Mouse (Mus musculus) left cerebral cortex, adult 8-10 months (tissue): ENCODE measurements around the gene Ddah2. TPM values are rescaled to one million over a fixed set of nuclear protein-coding genes. Genes with fewer than 3 reads are reported as not detected.
A peak's percentile ranks its signal among the peaks of the same experiment; 100 is the strongest.

ENCODE experiments used
- DNase-seq, 2 experiments: peaks; one replicate each; pipeline ENCODE4 v3.0.0; 2022; ENCODE audit warnings: low spot score in 2 of 2
- total RNA-seq, 4 experiments: library from RNA; stranded (reverse); gene quantifications; 2 replicates each; pipeline ENCODE4 v1.2.4; 2022

The Ddah2 gene
- total RNA-seq: 10 to 100 TPM; 13.1 to 20.2 (median 14.8) TPM

GRCm38 (mm10) chr17:35058911-35059892 is at the start of gene Ddah2:
TSS of gene Ddah2 (plus strand) at chr17:35059035.
- DNase-seq: peak; percentile 45 to 51

GRCm38 (mm10) chr17:35009586-35009985 is 49.2 kb upstream of the Ddah2 start:
- DNase-seq: no peak

GRCm38 (mm10) chr17:35011440-35011839 is 47.4 kb upstream of the Ddah2 start:
- no peak for DNase-seq

GRCm38 (mm10) chr17:35012430-35012829 is 46.4 kb upstream of the Ddah2 start:
- no peak for DNase-seq

- DNase-seq: no peak
Measured at GRCm38 (mm10) chr17:35013221-35013620, 45.6 kb upstream of the Ddah2 start.

GRCm38 (mm10) chr17:35015296-35015695 is 43.5 kb upstream of the Ddah2 start:
- DNase-seq: no peak

GRCm38 (mm10) chr17:35016376-35016775 is 42.5 kb upstream of the Ddah2 start, which contains the start of gene Vwa7:
TSS of gene Vwa7 (plus strand) at chr17:35016579.
- DNase-seq: no peak

- DNase-seq: no peak
Measured at GRCm38 (mm10) chr17:35016791-35017705, 41.8 kb upstream of the Ddah2 start.

GRCm38 (mm10) chr17:35017706-35018030 is 41.2 kb upstream of the Ddah2 start:
- DNase-seq: no peak

- no peak for DNase-seq
Measured at GRCm38 (mm10) chr17:35018171-35018570, 40.7 kb upstream of the Ddah2 start.

GRCm38 (mm10) chr17:35019894-35020293 is 38.9 kb upstream of the Ddah2 start:
- DNase-seq: no peak

- DNase-seq: no peak
Measured at GRCm38 (mm10) chr17:35020551-35020950, 38.3 kb upstream of the Ddah2 start.

GRCm38 (mm10) chr17:35021163-35021808 is 37.5 kb upstream of the Ddah2 start:
- DNase-seq: peak; percentile 57 to 95

- no peak for DNase-seq
Measured at GRCm38 (mm10) chr17:35021842-35022477, 36.9 kb upstream of the Ddah2 start.

GRCm38 (mm10) chr17:35022541-35023060 is 36.2 kb upstream of the Ddah2 start:
- no peak for DNase-seq

GRCm38 (mm10) chr17:35023221-35023620 is 35.6 kb upstream of the Ddah2 start:
- DNase-seq: no peak

- DNase-seq: no peak
Measured at GRCm38 (mm10) chr17:35023756-35024155, 35.1 kb upstream of the Ddah2 start.

- DNase-seq: no peak
Measured at GRCm38 (mm10) chr17:35024261-35024660, 34.6 kb upstream of the Ddah2 start.

- no peak for DNase-seq
Measured at GRCm38 (mm10) chr17:35024691-35025488, 33.9 kb upstream of the Ddah2 start.

- no peak for DNase-seq
Measured at GRCm38 (mm10) chr17:35026206-35026605, 32.6 kb upstream of the Ddah2 start.
